Mouse (Mus musculus): Measurements from ENCODE around the gene Spag9. TPM values are rescaled to one million over a fixed set of nuclear protein-coding genes. Genes with fewer than 3 reads are reported as not detected.

Gene Spag9
- total and polyA plus RNA-seq, 3 experiments, result 21.0 to 32.1 (median 22.6) TPM

DNA sequence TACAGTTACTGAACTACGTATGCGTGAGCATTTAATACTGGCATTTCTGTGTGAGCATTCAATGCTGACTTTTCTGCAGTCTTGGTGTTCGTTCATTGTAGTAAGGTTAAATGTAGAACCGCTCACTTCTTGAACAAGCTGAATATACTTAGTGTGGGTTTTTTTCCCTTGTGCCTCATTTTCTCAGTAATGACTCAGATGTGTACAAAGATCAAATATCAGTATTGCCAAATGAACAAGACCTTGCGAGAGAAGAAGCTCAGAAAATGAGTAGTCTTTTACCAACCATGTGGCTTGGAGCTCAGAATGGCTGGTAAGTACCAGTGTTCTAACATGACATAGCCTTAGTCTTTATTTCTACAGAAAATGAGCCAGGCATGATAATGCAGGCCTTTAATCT is 102.9 kb downstream of the Spag9 start:
- H3K9ac ChIP-seq (ENCODE audit: insufficient read depth, low read depth), result peak overlapping the region; percentile 37; the same call in 1 of the 2 replicates
- in situ Hi-C loops (cut with MboI; ENCODE audit: low pct_ligation_motif_present, low pct_unique_long_range_greater_than_20kb, low sequenced_read_pairs), result no loop called here
- no peaks in the 10 kb centered on the region for H3K27me3 ChIP-seq (replicated peaks)
- no peaks in the 10 kb centered on the region for H3K9me3 ChIP-seq (replicated peaks; ENCODE audit: low read length)
- peaks cover 0 to 7% of the 10 kb centered on the region in 2 experiments; a peak in 2 of 4 replicates for H3K4me1 ChIP-seq (ENCODE audit: control insufficient read depth in 1 of 2, insufficient read depth in 2 of 2)
- H3K36me3 ChIP-seq (replicated peaks in 1 of 2; ENCODE audit: control insufficient read depth in 1 of 2, insufficient read depth in 1 of 2, low read length in 1 of 2), result peaks cover 20 to 77% of the 10 kb centered on the region in 2 experiments
- peak overlapping the region; percentile 12 for H3K4me2 ChIP-seq (ENCODE audit: insufficient read depth, low read depth, poor library complexity, severe bottlenecking)
- peak; percentile 43 for DNase-seq (ENCODE audit: extremely low read depth)
- no peaks in the 10 kb centered on the region for H3K79me2 ChIP-seq (replicated peaks; ENCODE audit: control insufficient read depth, extremely low read depth, insufficient read depth, poor library complexity, severe bottlenecking)
- H3K4me3 ChIP-seq (replicated peaks in 1 of 3; ENCODE audit: low read depth in 2 of 3, low read length in 2 of 3, poor library complexity in 1 of 3), result no peak overlapping the region
- H3K27ac ChIP-seq (ENCODE audit: insufficient read depth, low read depth), result 0 out of 2 replicates have a peak overlapping the region, but pooled peaks have one; percentile 13
- TF ChIP-seq ETS1 (conservative IDR thresholded peaks at IDR 0.05; ENCODE audit: low read depth, low read length), result peak; percentile 37; the same call in 1 of the 2 replicates
- peak; percentile 65 for TF ChIP-seq MAX (IDR thresholded peaks at IDR 0.05; ENCODE audit: low read length)
- TF ChIP-seq BHLHE40 (IDR thresholded peaks at IDR 0.05; ENCODE audit: low read depth, low read length), result peak; percentile 38; the same call in 1 of the 2 replicates
- peak; percentile 69; the same call in 1 of the 2 replicates for TF ChIP-seq MYC (IDR thresholded peaks at IDR 0.05; ENCODE audit: low read depth, low read length)
- no peak for TF ChIP-seq ZNF384 (IDR thresholded peaks at IDR 0.05; ENCODE audit: low read depth, low read length)
- TF ChIP-seq MXI1 (IDR thresholded peaks at IDR 0.05; ENCODE audit: low read depth, low read length), result peak; percentile 58; the same call in 1 of the 2 replicates
- peak; percentile 92 for TF ChIP-seq RCOR1 (conservative IDR thresholded peaks at IDR 0.05; ENCODE audit: low read depth, low read length)
- TF ChIP-seq SMC3 (IDR thresholded peaks at IDR 0.05; ENCODE audit: low read depth, low read length), result no peak
- no peak for TF ChIP-seq GABPA (IDR thresholded peaks at IDR 0.05; ENCODE audit: insufficient replicate concordance, low read depth, low read length)
- TF ChIP-seq TCF12 (IDR thresholded peaks at IDR 0.05; ENCODE audit: low read depth, low read length), result peak; percentile 50; the same call in 1 of the 2 replicates
- no peak for TF ChIP-seq USF2 (conservative IDR thresholded peaks at IDR 0.05; ENCODE audit: low read depth, low read length)
- peak; percentile 52; the same call in 1 of the 2 replicates for TF ChIP-seq MAFK (IDR thresholded peaks at IDR 0.05; ENCODE audit: insufficient replicate concordance, low read length)
- peak; percentile 66; the same call in 1 of the 2 replicates for TF ChIP-seq CHD2 (IDR thresholded peaks at IDR 0.05; ENCODE audit: low read length)
- 0 out of 2 replicates have a peak, but pooled peaks have one; percentile 68 for TF ChIP-seq MEF2A (IDR thresholded peaks at IDR 0.05; ENCODE audit: borderline replicate concordance, low read depth, low read length)
- no peak for TF ChIP-seq ELF1 (IDR thresholded peaks at IDR 0.05; ENCODE audit: low read depth, low read length)
- TF ChIP-seq IRF4 (IDR thresholded peaks at IDR 0.05; ENCODE audit: low read depth, low read length), result peak; percentile 96
- TF ChIP-seq JUND (conservative IDR thresholded peaks at IDR 0.05; ENCODE audit: low read depth, low read length), result peak; percentile 88
- peak; percentile 90 for TF ChIP-seq EP300 (IDR thresholded peaks at IDR 0.05; ENCODE audit: low read length)
- TF ChIP-seq TBP (conservative IDR thresholded peaks at IDR 0.05; ENCODE audit: low read depth, low read length), result peak; percentile 58; the same call in 1 of the 2 replicates
- peak; percentile 84 for TF ChIP-seq JUN (IDR thresholded peaks at IDR 0.05; ENCODE audit: insufficient read depth, low read depth, low read length)
- TF ChIP-seq SIN3A (IDR thresholded peaks at IDR 0.05; ENCODE audit: low read length), result peak; percentile 63; the same call in 1 of the 2 replicates
- dilution Hi-C loops (cut with MboI; ENCODE audit: extremely low pct_ligation_motif_present, extremely low pct_unique_long_range_greater_than_20kb, low sequenced_read_pairs), result no loop called here

Measured in CH12.LX (cell line).